Mouse (Mus musculus) olfactory bulb, adult 2 months (tissue): ENCODE results near the gene Mrps2.
A peak's percentile ranks its signal among the peaks of the same experiment; 100 is the strongest.

Experiments used
- CTCF ChIP-seq: fragments of 200-500 bp; IDR thresholded peaks from 2 replicates; pipeline ENCODE4 v1.5.1; 2012; ENCODE audit warnings: low read depth, mild to moderate bottlenecking, low read length, moderate library complexity; ENCODE audit not compliant: insufficient read depth
- POLR2A ChIP-seq: fragments of 200-500 bp; IDR thresholded peaks from 2 replicates; pipeline ENCODE4 v1.6.1; 2012; ENCODE audit warnings: mild to moderate bottlenecking, low read depth, low read length, moderate library complexity; ENCODE audit not compliant: insufficient read depth

- TF ChIP-seq POLR2A (no peak), CTCF (peak; percentile 65)
Observed at GRCm38 (mm10) chr2:28517206-28517909, 49.5 kb downstream of the Mrps2 start.
